Mouse (Mus musculus) embryonic fibroblast, embryonic 13.5 days (primary cell): ENCODE measurements around the gene Brwd3. TPM values are rescaled to one million over a fixed set of nuclear protein-coding genes. Genes with fewer than 3 reads are reported as not detected.

Experiments used
- H3K27ac ChIP-seq: 2 replicates; pipeline ENCODE4 v1.5.1; 2012; ENCODE audit warnings: low read length, control low read depth, inconsistent platforms; ENCODE audit not compliant: insufficient read depth
- H3K4me1 ChIP-seq: 2 replicates; pipeline ENCODE4 v1.6.1; 2011; ENCODE audit warnings: low read length; ENCODE audit not compliant: control insufficient read depth, insufficient read depth
- H3K4me3 ChIP-seq: 2 replicates; pipeline ENCODE4 v1.5.1; 2011; ENCODE audit warnings: mild to moderate bottlenecking, control low read depth, low read length; ENCODE audit not compliant: insufficient read depth
- CTCF ChIP-seq: IDR thresholded peaks from 2 replicates; pipeline ENCODE4 v1.5.1; 2011; ENCODE audit warnings: mild to moderate bottlenecking, control low read depth, low read length, moderate library complexity, borderline replicate concordance; ENCODE audit not compliant: insufficient read depth
- POLR2A ChIP-seq: IDR thresholded peaks from 2 replicates; pipeline ENCODE4 v1.6.1; 2011; ENCODE audit warnings: low read depth, mild to moderate bottlenecking, control low read depth, low read length, moderate library complexity
- polyA plus RNA-seq: library from polyadenylated mRNA; stranded (reverse); fragments of >200 nt; gene quantifications from 2 replicates; pipeline ENCODE4 v1.2.4, GENCODE M21; 2011; ENCODE audit warnings: low read depth; ENCODE audit not compliant: missing spikeins, insufficient read length

Brwd3 gene
- polyA plus RNA-seq: 9.8 and 11.1 TPM in 2 replicates

- no peaks in the 10 kb centered on the region for H3K4me1 ChIP-seq
- H3K4me3 ChIP-seq: peak within 1 kb of the TSS; percentile 85
- TF ChIP-seq CTCF (no peak), POLR2A (peak; percentile 77)
- peak within 1 kb of the TSS; percentile 85 for H3K27ac ChIP-seq
Measured at GRCm38 (mm10) chrX:108834090-108834774, at the start of gene Brwd3. Brwd3 (minus strand) TSS chrX:108834372.

DNA sequence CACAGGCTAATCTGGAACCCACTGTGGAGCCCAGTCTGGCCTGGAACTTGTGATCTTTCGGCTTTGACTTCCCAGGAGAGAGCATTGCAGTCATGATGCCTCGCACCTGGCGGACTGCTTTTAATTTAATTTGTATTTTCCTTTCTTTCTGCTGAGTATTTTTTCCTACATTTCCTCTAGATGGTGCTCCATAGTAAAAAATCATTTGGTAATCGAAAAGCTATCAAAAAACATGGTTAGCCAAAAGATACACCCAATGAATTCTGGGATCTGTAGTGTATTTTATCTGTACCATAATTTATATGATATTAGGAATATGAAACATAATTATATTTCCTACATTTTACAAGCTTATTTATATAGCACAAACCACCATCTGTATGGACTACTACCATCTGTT, 28.5 kb upstream of the Brwd3 start:
- Histone ChIP-seq H3K4me1 (no peaks in the 10 kb centered on the region), H3K4me3 (no peak overlapping the region), H3K27ac (no peak overlapping the region)
- no peak for TF ChIP-seq POLR2A
- no peak for TF ChIP-seq CTCF

- Histone ChIP-seq H3K4me3 (no peak overlapping the region), H3K4me1 (no peaks in the 10 kb centered on the region), H3K27ac (no peak overlapping the region)
- TF ChIP-seq POLR2A (no peak), CTCF (no peak)
Measured at GRCm38 (mm10) chrX:108842705-108843104, 8.5 kb upstream of the Brwd3 start.

GRCm38 (mm10) chrX:108836416-108836815, 2.2 kb upstream of the Brwd3 start:
- Histone ChIP-seq H3K27ac (no peak overlapping the region), H3K4me1 (no peaks in the 10 kb centered on the region), H3K4me3 (no peak overlapping the region)
- TF ChIP-seq CTCF (no peak), POLR2A (no peak)

GRCm38 (mm10) chrX:108835233-108835632, 1.1 kb upstream of the Brwd3 start:
- Histone ChIP-seq H3K4me3 (peak overlapping the region; percentile 78; the same call in 1 of the 2 replicates), H3K27ac (no peak overlapping the region)
- no peak for TF ChIP-seq CTCF
- no peak for TF ChIP-seq POLR2A

DNA sequence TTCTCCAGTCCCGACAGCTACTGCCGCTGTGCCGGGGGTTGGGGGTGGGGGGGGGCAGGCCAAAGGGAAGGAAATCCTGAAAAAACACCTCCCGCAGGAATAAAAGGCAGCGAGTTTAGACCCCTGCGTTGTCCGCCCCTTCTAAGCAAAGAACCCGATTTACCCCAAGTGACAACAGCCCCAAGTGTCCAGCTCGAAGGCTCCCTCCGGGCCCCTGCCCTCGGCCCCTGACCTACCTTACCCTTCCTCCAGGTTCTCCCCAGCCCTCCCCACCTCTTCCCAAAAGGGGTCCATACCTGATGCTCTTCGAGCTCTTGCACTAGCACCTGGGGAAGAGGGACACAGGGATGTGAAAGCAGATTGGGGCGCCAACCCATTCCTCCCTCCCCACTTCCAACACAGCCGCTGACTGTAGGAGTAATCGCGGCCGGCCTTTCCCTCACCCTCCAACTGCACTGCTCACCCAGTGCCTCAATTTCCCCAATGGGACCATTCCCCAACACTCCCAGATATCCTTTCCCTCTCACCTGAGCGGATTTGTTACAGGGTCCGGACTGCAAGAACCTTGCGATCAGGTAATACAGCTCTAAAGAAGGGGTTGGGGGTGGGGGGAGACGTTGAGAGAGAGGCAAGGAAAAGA, 671 bp downstream of the Brwd3 start:
- Histone ChIP-seq H3K4me1 (no peaks in the 10 kb centered on the region), H3K4me3 (peak overlapping the region; percentile 85), H3K27ac (peak overlapping the region; percentile 78; the same call in 1 of the 2 replicates)
- TF ChIP-seq CTCF (no peak), POLR2A (no peak)

More at GRCm38 (mm10) chrX:108835233-108835632, 1.1 kb upstream of the Brwd3 start:
- H3K4me1 ChIP-seq: no peaks in the 10 kb centered on the region

DNA sequence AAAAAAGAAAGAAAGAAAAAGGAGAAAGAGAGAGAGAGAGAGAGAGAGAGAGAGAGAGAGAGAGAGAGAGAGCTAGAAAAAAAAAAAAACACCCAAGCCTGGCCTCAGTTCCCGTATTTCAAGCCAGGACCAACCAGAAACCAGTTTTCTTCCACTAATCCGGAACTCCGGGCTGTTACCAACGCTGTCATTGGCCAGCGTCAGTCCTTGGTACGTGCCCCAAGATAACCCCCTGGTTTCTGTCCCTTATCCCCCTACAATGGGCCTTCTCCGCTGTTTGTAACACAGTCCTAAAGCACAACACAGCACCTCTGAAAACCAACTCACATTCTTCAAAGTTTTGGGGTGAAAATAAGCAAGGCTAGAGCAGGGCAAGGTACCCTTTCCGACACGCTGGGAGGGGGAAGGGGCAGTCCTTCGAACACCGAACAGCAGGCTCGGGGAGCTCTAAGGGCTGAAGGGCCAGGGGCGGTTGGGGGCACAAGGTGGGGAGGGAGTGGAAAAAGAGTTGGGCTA, 1.4 kb downstream of the Brwd3 start:
- H3K4me1 ChIP-seq: no peaks in the 10 kb centered on the region
- peak overlapping the region; percentile 78 for H3K27ac ChIP-seq
- no peak for TF ChIP-seq CTCF
- peak; percentile 71; the same call in 1 of the 2 replicates for TF ChIP-seq POLR2A
- peak overlapping the region; percentile 85 for H3K4me3 ChIP-seq

- no peak overlapping the region for H3K4me3 ChIP-seq
- H3K27ac ChIP-seq: no peak overlapping the region
- no peaks in the 10 kb centered on the region for H3K4me1 ChIP-seq
- no peak for TF ChIP-seq CTCF
- TF ChIP-seq POLR2A: no peak
Measured at GRCm38 (mm10) chrX:108831231-108831630, 2.9 kb downstream of the Brwd3 start.

- TF ChIP-seq POLR2A (no peak), CTCF (no peak)
- Histone ChIP-seq H3K4me3 (no peak overlapping the region), H3K4me1 (no peaks in the 10 kb centered on the region), H3K27ac (no peak overlapping the region)
Measured at GRCm38 (mm10) chrX:108828111-108828510, 6.1 kb downstream of the Brwd3 start.

GRCm38 (mm10) chrX:108797268-108797667, 36.9 kb downstream of the Brwd3 start:
- Histone ChIP-seq H3K4me3 (no peak overlapping the region), H3K4me1 (no peaks in the 10 kb centered on the region), H3K27ac (no peak overlapping the region)
- no peak for TF ChIP-seq CTCF
- TF ChIP-seq POLR2A: no peak
